Mouse (Mus musculus): ENCODE data around the gene Unc79. TPM values are rescaled to one million over a fixed set of nuclear protein-coding genes. Genes with fewer than 3 reads are reported as not detected.

Gene Unc79
- not detected for total RNA-seq (2023)

GRCm38 (mm10) chr12:102948778-102949394 is at the start of gene Unc79:
Unc79 (plus strand) TSS chr12:102948859.

GRCm38 (mm10) chr12:102899091-102899490 is 49.6 kb upstream of the Unc79 start, which contains the start of gene Cox8c:
Cox8c (plus strand) TSS chr12:102899316.

Other genes starting within 250 kb of the Unc79 start
- gene Itpk1, start 243.9 kb upstream of the Unc79 start, total RNA-seq (2023): 10 to 100 TPM; 23.1 to 24.7 TPM
- gene Moap1, start 205.2 kb upstream of the Unc79 start, total RNA-seq (2023): 1 to 10 TPM; 9.0 to 9.9 TPM
- gene Tmem251, start 205.1 kb upstream of the Unc79 start, total RNA-seq (2023): 10 to 100 TPM; 24.8 to 29.8 TPM
- not detected for gene Gm28051, start 191.1 kb upstream of the Unc79 start, total RNA-seq (2023)
- gene Gon7, start 191.1 kb upstream of the Unc79 start, total RNA-seq (2023): 10 to 100 TPM; 25.5 to 28.6 TPM
- 10 to 100 TPM; 22.4 to 22.8 TPM for gene Ubr7, start 190.9 kb upstream of the Unc79 start, total RNA-seq (2023)
- 1 to 10 TPM; 5.1 to 6.6 TPM for gene Gm20604, start 190.2 kb upstream of the Unc79 start, total RNA-seq (2023)
- 10 to 100 TPM; 47.0 to 52.4 TPM for gene Btbd7, start 70.4 kb upstream of the Unc79 start, total RNA-seq (2023)
- not detected for gene Cox8c, start 49.5 kb upstream of the Unc79 start, total RNA-seq (2023)

Data from B cell, adult 67 days (primary cell).